Mouse (Mus musculus) testis, postnatal 14 days (tissue): Measurements from ENCODE around the gene Eif4g3.
"Not testable (repeated sequence)": the region's sequence is repeated elsewhere in the genome, so short reads cannot be mapped to it uniquely, and the experiment has no call there.

Source experiments
- DNase-seq: peaks from one replicate; pipeline ENCODE4 v3.0.0; 2021; ENCODE audit warnings: low spot score

Gene Eif4g3

GRCm38 (mm10) chr4:138023403-138024100 lies 30.7 kb downstream of the Eif4g3 start:
- no peak for DNase-seq

- no peak for DNase-seq
Measured at GRCm38 (mm10) chr4:138029168-138029567, 36.3 kb downstream of the Eif4g3 start.

- no peak for DNase-seq
Measured at GRCm38 (mm10) chr4:138031828-138032227, 39.0 kb downstream of the Eif4g3 start.

GRCm38 (mm10) chr4:138033871-138034270 lies 41.0 kb downstream of the Eif4g3 start:
- no peak for DNase-seq

GRCm38 (mm10) chr4:138035435-138036120 lies 42.8 kb downstream of the Eif4g3 start:
- DNase-seq: no peak

DNA sequence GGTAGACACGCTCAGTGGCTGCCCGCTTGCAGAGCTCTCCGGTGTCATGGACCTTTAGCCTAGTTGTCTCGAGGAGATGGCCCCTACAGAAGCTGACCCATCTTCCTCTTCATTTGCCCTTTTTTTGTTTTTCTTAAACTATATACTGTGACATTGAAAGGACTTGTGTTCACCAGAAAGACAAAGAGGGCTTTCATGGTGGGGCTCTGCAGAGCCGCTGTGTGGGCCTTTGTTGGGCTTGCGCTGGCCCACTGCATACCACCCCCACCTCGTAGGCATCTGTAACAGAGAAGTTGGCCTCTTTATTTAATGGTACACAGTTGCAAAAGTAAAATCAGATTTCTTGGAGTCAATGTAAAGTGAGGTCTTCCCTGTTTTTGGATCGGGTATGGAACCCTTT lies 44.3 kb downstream of the Eif4g3 start:
- DNase-seq: no peak

- DNase-seq: no peak
Measured at GRCm38 (mm10) chr4:138037896-138038295, 45.1 kb downstream of the Eif4g3 start.

DNA sequence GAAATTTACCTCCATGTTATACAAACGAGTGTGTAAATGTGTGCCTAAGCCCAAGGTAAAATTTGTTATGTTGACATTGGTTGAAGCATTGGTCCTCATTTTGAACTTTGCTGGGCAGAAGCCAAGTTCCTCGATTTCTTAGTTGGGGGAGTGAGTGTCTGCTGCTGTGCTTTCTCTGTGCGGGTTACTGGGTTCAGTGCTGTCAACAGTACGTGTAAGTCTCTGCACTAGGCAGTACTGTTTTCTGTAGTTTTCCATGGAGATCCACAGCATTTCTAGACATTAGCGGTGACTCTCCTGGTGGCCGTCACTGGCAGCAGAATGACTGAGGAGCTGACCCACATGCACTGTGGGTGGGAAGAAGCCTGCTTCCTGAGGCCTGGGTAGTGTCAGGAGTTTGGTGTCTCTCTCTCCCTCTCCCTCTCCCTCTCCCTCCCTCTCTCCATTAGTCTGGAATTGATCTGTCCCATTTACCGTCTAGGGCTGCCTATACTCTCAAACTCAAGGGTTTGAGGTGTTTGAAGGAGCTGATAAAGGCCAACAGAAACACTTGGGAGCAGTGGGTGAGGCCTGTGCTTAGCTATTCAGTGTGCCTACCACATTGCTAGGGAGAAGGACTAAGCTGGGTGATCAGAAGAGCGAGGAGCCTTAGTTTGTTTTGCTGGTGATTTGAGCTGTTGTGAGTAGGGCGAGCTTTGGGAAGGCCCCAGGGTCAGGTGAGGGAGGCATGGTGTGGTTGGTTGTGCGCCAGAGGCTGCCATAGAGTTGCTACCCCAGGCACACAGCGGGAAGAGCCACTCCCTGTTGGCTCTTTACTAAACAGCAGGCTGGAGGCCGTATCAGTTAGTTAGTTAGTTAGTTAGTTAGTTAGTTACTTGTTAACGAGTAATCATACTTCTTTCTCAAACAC lies 45.8 kb downstream of the Eif4g3 start:
- no peak for DNase-seq

DNA sequence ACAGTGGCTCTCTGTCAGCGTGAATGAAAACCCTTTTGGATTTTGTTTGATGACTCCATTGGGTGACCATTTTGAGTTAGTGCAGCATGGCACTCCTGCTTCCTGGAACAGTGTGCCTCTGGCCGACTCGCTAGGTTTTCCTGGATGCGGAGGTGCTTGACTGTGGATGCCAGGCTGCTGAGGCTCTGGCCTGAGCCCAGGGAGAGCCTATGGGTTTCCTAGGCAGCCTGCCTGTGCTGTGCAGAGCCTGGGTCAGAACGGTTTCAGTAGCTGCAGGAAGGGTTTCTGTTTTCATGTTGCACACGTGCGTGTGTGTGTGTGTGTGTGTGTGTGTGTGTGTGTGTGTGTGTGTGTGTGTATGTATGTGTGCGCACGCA lies 46.4 kb downstream of the Eif4g3 start:
- DNase-seq: no peak

DNA sequence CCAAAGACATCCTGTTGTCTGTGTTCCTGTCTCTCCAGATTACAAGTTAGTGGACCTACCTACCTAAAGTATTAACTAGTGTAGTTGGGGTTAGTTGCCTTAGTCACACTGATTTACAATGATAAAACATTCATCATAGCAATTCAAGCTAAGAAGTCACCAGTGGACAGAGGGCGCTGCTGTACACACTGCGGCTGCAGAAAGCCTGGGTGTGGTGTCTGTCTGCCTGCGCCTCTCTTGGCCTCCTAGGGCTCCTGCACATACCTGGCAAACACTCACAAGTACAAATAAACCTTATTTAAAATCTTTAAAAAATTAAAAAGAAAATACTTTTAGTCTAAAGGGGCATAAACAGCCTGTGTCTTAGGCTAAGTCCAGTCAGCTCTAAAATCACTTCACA lies 47.8 kb downstream of the Eif4g3 start:
- no peak for DNase-seq

DNA sequence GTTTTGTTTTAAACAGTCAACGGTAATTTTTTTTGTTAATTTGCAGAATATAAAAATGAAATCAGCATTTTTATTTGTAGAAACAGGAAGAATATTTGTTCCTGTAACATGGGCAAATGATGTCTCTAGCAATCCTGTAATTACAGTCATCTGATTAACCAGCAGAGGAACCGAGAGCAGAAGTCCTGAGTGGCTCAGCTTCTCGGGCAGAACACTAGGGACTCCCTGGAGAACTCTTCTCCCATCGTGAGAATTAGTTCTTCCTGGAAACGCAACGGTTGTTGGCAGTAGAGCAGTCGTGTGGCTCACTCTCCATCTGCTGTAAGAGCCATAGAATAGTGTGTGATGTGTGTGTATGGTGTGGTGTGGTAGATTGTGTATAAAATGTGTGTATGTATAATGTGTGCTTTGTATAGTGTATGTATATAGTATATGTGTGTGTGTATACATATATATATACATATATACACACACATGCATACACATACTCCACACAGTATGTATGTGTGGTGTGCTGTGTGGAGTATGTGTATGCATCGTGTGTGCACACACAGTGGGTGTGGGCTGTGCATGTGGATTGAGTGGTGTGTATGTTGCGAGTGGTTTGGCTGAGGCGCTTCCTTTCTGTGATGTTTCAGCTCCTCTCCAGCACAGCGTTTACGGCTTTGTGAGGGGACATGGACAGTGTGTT lies 48.9 kb downstream of the Eif4g3 start:
- no peak for DNase-seq

DNA sequence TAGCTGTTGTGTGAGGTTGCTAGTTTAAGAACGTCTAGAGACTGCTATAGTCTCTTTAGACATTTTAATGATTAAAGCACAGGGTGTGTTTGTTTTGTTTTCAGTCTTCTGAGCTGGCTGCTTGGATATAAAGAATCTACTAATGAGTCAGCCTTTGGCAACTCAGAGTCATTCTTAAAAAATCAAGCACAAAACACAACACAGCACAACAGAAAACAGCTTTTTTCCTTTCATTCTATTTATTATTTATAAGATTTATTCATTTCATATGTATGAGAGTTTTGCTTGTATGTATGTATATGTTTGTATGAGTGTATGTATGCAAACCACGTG lies 49.4 kb downstream of the Eif4g3 start:
- DNase-seq: no peak

GRCm38 (mm10) chr4:138042625-138043024 lies 49.8 kb downstream of the Eif4g3 start:
- DNase-seq: no peak

- no peak for DNase-seq
Measured at GRCm38 (mm10) chr4:138044841-138045500, 52.1 kb downstream of the Eif4g3 start.

DNA sequence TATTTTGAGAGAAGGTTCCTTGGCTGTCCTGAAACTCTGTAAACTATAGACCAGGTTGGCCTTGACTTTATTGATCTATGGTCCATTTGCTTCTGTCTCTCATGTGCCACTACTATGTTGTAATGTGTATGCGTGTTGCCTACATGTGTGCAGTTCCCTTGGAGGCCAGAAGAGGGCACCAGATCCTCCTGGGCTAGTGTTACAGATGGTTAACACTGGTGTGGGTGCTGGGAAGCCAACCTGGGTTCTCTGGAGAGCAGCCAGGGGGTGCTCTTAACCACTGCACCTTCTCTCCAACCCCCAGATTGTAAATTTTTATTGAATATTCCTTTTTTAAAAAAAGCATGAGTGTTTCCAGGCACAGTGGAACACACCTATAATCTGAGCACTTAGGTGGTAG lies 53.0 kb downstream of the Eif4g3 start:
- no peak for DNase-seq

- DNase-seq: no peak
Measured at GRCm38 (mm10) chr4:138046371-138046770, 53.5 kb downstream of the Eif4g3 start.

DNA sequence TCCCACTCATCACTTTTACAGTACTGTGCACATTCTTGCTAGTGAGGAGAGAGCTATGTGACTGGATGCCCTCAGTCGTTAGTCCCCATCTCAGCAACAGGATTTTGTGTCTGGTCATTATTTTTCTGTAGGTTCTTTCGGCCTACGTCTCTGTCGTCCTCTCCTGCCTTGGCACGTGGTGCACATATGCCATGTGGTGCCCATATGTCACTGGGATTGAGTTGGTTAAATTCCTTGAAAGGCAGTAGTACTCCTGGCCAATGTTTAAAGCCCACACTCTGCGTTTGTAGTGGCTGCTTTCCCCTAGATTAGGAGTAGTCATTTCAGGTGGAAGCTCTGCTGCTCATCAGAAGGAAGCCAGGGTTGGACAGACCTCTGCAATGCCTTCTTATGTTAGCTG lies 56.7 kb downstream of the Eif4g3 start:
- no peak for DNase-seq

GRCm38 (mm10) chr4:138051488-138051887 lies 58.7 kb downstream of the Eif4g3 start:
- DNase-seq: no peak

DNA sequence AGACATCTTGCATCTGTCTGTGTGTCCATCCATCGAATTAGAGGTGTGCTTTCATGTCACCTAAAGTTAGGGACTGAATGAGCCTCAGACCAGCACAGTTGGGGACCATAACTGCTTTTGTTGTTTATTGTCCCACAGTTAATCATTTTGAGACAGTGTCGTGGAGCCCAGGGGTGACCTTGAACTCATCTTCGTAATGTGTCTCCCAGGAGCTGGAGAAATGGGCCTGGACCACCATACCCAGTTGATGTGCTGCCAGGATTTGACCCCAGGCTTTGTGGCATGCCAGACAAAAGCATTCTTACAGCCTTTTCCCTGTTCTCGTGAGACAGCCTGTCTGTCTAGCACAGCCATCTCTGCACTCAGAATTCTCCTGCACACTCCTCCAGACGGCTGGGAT lies 63.8 kb downstream of the Eif4g3 start:
- no peak for DNase-seq

DNA sequence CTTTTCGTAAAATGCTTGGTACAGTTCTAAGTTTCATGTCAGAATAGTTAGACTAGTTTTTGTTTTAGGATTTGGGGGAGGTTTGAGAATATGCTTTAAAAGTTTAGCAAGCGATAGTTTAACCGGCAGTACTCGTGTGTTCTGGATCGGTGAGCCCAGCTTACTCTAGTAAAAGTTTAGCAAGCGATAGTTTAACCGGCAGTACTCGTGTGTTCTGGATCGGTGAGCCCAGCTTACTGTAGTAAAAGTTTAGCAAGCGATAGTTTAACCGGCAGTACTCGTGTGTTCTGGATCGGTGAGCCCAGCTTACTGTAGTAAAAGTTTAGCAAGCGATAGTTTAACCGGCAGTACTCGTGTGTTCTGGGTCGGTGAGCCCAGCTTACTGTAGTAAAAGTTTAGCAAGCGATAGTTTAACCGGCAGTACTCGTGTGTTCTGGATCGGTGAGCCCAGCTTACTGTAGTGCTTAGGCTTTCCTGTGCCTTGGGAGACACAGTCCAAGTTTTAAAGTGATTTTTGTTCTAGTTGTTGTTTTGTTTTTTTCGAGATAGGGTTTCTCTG lies 64.5 kb downstream of the Eif4g3 start:
- not testable (repeated sequence) for DNase-seq

DNA sequence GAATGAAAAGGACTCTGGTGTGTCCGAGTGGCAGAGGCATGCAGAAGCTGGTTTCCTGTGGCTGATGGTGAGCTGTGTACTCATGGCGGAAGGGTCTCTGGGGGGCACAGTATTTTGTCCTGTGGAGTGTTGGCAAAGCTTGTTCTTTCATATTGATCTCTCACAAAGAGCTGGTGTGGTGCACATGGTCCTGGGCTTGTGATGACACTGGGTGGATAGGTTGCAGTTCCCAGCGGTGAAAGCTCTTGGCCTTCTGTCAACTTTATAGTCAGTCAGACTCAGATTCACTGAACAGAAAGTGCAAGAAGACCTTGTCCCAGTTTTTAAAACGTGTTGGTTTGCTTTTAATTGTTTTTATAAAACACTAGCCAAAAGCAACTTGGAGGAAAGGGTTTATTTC lies 68.3 kb downstream of the Eif4g3 start:
- DNase-seq: no peak
